Mouse (Mus musculus): ENCODE data around the gene Osm.

- TF ChIP-seq CTCF (IDR thresholded peaks at IDR 0.05; ENCODE audit: low read depth) (no peak), EP300 (IDR thresholded peaks at IDR 0.05; ENCODE audit: low read depth) (no peak)
Observed at GRCm38 (mm10) chr11:4205951-4206350, 30.3 kb upstream of the Osm start.

All from liver, embryonic 14.5 days (tissue).